Mouse (Mus musculus): ENCODE results near the gene Ccz1.
"Not testable (repeated sequence)": the region's sequence is repeated elsewhere in the genome, so short reads cannot be mapped to it uniquely, and the experiment has no call there.

Ccz1 gene

GRCm38 (mm10) chr5:144014551-144015311, at the start of gene Ccz1:
Gene Ccz1 (minus strand): TSS chr5:144014877.
- DNase-seq (ENCODE audit: low spot score) = peak; percentile 68

DNA sequence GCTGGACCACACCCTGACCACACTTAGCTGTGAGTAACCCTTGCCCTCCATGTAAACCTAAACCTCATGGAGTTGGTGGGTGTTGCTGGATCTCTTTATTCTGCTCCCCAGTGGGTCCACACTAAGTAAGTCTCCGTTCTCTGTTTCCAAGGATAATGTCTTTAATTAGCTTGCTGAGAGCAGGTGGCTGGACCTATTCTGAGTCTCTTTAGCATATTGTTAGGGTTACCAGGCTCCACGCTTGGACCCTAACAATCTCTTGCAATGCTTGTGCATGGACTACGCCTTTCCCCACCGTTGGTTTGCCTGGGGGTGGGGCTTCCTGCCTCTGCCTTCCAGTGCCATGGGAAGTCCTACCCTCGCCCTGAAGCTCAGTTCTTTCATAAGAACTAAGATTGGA, 49.4 kb upstream of the Ccz1 start:
- DNase-seq (ENCODE audit: low spot score) = no peak

DNA sequence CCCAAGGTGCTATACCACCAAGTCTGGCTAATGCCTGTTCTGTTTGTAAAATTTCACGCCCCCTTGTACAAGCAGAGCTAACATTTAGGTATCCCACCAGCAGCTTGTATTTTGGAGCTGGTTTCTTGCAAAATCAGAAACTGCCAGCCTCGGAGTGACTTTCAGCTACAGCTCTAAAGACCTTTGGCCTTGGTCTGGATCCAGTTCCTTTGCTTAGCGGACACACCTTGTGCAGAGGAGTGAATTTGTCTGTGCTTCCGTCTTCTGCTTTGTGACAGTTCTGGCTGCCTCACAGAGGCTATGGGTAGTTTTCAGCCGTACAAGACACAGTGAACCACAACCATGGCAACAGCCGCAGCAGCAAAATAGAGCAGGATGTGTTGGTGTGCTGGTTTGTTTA, 39.7 kb upstream of the Ccz1 start:
- DNase-seq (ENCODE audit: low spot score) = no peak

- no peak for DNase-seq (ENCODE audit: low spot score)
Observed at GRCm38 (mm10) chr5:144053450-144053849, 38.8 kb upstream of the Ccz1 start.

GRCm38 (mm10) chr5:144051268-144051667, 36.6 kb upstream of the Ccz1 start:
- DNase-seq (ENCODE audit: low spot score) = no peak

GRCm38 (mm10) chr5:144049881-144050280, 35.2 kb upstream of the Ccz1 start:
- DNase-seq (ENCODE audit: low spot score) = no peak

DNA sequence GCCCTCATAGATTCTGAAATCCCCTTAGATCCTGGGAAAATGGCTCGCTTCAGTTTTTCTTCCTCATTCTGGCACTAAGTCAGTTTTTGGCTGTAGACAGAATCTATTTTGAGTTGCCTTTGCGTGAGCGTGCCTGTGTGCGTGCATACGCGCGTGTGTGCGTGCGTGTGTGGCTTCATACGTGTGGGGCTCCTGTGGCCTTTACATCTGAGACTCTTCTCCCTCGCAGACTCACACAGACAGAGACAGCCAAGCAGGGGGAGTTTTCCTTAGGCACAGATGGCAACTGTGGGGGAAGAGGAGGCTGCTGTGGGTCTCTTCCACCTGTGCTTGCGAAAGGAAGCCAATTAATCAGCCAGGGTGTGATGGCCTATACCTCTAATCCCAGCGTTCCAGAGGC, 32.6 kb upstream of the Ccz1 start:
- DNase-seq (ENCODE audit: low spot score) = peak; percentile 27

- no peak for DNase-seq (ENCODE audit: low spot score)
Observed at GRCm38 (mm10) chr5:144043166-144043565, 28.5 kb upstream of the Ccz1 start.

GRCm38 (mm10) chr5:144040720-144041364, 26.2 kb upstream of the Ccz1 start:
- DNase-seq (ENCODE audit: low spot score) = peak; percentile 56

- DNase-seq (ENCODE audit: low spot score) = no peak
Observed at GRCm38 (mm10) chr5:144039886-144040285, 25.2 kb upstream of the Ccz1 start.

DNA sequence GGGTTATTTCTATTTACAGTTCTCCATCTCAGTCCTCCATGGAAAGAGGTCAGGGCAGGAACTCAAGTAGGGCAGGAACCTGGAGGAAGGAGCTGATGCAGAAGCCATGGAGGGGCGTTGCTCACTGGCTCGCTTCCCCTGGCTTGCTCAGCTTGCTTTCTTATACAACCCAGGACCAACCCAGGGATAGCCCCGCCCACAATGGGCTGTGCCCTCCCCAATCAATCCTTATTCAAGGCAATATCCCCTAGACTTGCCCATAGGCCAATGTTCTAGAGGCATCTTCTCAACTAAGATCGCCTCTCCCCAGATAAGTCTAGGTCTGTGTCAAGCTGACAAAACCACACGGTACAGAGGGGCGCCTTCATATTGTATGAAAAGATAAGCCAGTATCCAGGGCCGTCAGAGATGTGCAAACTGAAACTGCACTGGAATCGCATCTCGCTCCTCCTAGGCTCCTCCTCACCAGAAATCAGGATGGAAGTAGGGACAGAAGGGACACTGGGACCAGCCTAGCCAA, 24.5 kb upstream of the Ccz1 start:
- DNase-seq (ENCODE audit: low spot score) = no peak

GRCm38 (mm10) chr5:144036952-144037351, 22.3 kb upstream of the Ccz1 start:
- DNase-seq (ENCODE audit: low spot score) = no peak

DNA sequence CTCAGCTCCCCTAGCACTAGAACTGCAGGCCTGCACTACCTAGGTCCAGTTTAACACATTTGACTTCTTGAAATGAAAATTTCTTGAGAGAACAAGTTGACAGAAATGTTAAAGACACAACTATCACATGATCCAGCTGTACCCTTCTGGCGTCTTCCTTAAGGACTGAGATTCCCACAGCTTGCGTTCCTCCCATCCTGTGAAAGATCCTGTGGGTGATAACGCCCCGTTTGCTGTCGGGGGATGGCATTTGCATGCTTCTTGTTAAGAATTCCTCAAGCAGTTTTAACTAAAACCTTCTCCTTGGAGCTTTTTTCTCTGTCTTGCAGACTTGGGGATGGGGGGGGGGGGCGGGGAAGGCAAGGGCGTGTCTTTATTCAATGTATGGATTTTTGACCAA, 19.9 kb upstream of the Ccz1 start:
- DNase-seq (ENCODE audit: low spot score) = no peak

- DNase-seq (ENCODE audit: low spot score) = no peak
Observed at GRCm38 (mm10) chr5:144032491-144032890, 17.8 kb upstream of the Ccz1 start.

- DNase-seq (ENCODE audit: low spot score) = no peak
Observed at GRCm38 (mm10) chr5:144026620-144027263, 12.1 kb upstream of the Ccz1 start, which contains the start of gene Ocm. Gene Ocm (minus strand): TSS chr5:144026670.

DNA sequence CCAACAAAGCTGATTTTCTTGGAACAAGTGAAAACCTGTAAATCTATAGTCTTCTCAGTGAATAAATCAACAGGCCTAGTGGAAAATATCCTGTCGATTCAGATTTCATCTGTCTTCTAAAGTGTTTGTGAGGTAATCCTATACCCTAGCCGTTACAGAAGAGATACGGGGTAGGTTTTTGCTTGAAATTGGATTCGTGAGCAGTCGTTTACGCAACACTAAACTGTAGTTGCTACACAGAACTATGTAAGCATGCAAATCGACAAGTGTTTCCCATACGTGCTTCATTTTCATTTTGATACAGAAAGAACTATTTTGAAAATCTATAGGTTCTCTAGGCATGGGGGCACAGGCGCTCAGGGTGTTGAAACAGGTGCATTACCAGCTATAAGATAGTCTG, 1.2 kb upstream of the Ccz1 start:
- no peak for DNase-seq (ENCODE audit: low spot score)

GRCm38 (mm10) chr5:144015312-144015650, 604 bp upstream of the Ccz1 start:
- DNase-seq (ENCODE audit: low spot score) = no peak

DNA sequence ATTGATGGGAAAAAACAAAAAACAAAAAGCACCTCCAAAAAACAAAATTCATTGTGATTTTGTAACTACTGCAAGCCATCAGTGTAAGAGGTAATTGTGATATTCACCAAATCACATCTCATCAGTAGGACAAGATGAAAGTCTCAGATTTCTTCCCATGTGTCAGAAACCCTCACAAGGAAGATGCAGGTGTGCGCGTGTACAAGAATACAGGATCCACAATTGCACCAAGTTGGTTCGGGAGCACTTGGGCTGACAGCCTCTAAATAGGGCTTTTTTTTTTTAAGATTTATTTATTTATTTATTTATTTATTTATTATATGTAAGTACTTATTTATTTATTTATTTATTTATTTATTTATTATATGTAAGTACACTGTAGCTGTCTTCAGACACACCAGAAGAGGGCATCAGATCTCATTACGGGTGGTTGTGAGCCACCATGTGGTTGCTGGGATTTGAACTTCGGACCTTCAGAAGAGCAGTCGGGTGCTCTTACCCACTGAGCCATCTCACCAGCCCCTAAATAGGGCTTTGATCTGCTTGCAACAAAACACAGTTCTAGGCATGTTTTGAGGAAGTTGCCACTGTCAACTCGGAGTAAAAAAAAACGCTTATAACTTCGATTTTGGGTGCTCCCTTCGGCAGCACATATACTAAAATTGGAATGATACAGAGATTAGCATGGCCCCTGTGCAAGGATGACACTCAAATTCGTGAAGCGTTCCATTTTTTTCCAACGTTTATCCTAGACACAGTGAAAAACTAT, 1.1 kb downstream of the Ccz1 start:
- not testable (repeated sequence) for DNase-seq (ENCODE audit: low spot score)

- no peak for DNase-seq (ENCODE audit: low spot score)
Observed at GRCm38 (mm10) chr5:144002461-144003192, 12.1 kb downstream of the Ccz1 start.

GRCm38 (mm10) chr5:143999409-143999808, 15.3 kb downstream of the Ccz1 start:
- DNase-seq (ENCODE audit: low spot score) = no peak

DNA sequence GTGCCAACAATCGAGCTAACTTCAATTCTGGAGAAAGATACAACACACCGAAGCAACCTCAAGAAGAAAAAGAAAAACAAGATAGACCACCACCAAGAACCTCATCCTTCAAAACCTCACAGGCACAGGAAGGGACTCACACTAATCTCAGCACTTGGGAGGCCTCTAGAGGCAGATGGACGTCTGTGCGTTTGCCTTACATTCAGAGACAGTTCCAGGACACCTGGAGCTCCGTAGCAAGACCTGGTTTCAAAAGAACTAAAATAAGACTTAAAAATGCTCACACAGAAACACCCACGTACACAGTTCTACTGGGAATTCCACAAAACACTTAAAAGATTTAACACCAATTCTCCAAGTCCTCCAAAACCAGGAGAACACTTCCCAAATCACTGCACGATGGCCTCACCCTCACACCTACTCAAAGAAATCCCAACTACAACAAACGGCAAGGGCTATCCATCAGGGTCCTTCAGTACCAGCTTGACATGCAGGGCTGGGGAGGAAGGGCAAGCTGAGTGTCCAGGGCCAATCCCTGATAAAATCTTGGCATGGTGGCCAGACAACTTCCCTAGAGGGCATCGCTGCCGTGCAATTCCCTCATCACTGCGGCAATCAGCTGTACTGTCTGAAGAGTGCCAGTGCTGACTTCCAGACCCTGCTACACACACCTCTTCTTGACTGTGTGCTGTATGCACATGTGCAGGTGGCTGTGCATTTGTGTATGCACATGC, 19.9 kb downstream of the Ccz1 start:
- no peak for DNase-seq (ENCODE audit: low spot score)

Measured in left cerebral cortex, adult 11 months (tissue).